Mouse (Mus musculus): ENCODE results near the gene Lrrk1. TPM values are rescaled to one million over a fixed set of nuclear protein-coding genes. Genes with fewer than 3 reads are reported as not detected.

Gene Lrrk1
- total RNA-seq, 2 experiments from 2014 or later, result 4.3 TPM

DNA sequence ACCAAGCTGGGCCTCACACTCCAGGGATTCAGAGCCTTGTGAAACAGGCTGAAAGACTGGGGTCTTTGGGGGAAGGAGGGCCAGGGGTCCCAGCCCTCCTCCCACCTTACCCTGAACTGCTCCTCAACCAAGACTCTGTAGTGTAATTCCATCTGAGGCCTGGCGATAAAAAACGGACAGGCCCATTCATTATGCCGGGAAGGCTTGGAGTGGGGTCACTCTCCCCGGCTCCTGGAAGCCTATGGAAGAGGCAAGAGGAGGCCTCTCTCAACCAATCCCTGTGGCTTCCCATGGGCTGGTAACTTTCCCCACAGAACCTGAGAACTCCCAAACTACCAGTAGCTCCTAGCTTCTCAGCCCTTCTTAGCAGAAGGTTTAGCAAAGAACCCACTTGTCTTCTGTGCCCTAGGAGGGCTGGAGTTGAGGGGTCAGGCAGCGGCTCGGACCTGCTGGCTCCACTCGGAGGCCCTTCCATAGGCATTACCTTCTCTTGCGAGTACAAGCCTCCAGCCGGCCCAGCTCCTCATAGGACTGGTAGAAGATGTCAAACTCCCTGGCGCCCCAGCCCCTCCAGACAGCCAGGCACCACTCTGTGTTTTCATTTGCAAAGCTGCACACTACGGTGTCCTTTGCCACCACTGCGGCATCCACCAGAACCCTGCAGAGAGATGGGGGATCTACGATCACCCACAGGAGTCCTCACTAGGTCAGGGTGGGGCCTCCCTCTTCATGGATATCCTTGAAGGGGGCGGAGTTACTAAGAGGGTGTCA lies 128.5 kb downstream of the Lrrk1 start:
- DNase-seq (ENCODE audit: low spot score in 2 of 2), result no peak

DNA sequence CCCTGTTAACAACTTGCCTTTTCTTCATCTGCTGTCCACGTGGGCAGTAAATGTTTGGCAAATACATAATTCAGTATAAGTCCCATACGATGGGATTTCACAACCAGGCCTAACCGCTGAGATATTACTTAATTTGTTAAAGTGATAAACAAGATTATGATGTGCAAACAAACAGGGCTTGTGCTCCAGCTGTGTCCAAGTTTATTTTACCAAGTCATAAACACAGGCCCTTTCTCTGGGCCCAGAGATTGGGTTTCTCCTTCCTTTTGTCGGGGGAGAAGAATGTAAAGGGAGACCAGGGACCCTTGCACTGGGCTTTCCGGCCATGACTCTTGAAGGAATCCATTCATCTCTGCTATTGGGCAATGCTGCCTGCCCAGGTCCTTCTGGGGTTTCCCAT lies 129.2 kb downstream of the Lrrk1 start:
- no peak for DNase-seq (ENCODE audit: low spot score in 2 of 2)

- DNase-seq (ENCODE audit: low spot score in 2 of 2), result no peak
Observed at GRCm38 (mm10) chr7:66257232-66257631, 130.9 kb downstream of the Lrrk1 start.

- no peak for DNase-seq (ENCODE audit: low spot score in 2 of 2)
Observed at GRCm38 (mm10) chr7:66256441-66256840, 131.7 kb downstream of the Lrrk1 start.

DNA sequence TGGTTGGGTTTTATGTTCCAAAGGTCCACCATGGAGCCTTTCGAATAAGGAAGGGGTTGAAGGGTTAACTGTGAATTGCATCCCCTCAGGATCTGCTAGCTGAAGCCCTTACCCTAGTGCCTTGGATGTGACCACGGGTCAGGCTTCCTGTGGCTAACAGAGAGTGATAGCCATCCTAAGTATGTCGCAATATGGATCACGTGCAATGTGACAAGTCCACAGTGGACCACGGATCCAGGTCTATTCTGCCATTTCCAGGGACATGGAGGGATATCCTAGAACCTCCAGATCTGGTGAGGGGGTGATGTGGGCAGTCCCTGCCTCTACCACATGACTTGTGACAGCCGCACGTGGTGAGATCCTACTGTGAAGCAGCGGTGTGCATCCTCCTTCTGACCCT lies 133.2 kb downstream of the Lrrk1 start:
- no peak for DNase-seq (ENCODE audit: low spot score in 2 of 2)

GRCm38 (mm10) chr7:66253975-66254651 lies 134.0 kb downstream of the Lrrk1 start:
- no peak for DNase-seq (ENCODE audit: low spot score in 2 of 2)

DNA sequence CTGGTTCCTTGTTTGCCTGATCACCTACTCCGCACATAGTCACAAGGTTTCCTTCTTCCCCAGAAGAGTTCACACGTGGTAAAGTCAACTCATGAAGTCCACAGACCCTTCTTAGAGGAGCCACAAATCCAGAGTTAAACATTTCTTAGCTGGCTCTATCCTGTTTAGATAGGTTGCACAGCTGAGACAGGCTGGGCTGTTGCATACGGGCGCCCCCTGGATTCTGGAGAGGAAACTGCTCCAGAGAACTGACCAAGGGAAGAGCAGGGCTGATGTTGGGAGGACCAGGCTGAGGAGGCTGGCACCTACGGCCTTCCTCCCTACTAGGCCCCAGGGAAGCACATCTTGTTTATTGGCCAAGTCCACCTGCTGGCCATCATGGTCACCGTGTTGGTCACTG lies 138.1 kb downstream of the Lrrk1 start:
- peak; percentile 76 to 81 for DNase-seq (ENCODE audit: low spot score in 2 of 2)

GRCm38 (mm10) chr7:66249426-66249825 lies 138.7 kb downstream of the Lrrk1 start:
- DNase-seq (ENCODE audit: low spot score in 2 of 2), result no peak

DNA sequence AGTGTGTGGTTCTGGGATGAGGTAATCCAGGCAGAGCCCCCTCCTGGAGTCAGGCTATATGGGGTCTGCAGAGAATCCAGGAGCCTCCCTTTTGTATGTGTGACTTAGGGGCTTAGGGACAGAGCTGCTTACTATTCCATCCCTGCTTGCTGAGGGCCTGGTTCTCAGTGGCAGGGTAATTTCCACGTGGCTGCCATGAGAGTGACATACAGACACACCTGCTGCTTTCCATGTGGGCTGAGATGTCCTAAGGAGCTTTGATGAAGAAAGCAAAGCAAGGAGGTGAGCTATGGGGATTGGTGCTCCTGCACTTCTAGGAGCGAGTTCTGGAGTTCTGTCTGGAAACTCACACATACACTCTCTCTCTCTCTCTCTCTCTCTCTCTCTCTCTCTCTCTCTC lies 139.1 kb downstream of the Lrrk1 start:
- no peak for DNase-seq (ENCODE audit: low spot score in 2 of 2)

DNA sequence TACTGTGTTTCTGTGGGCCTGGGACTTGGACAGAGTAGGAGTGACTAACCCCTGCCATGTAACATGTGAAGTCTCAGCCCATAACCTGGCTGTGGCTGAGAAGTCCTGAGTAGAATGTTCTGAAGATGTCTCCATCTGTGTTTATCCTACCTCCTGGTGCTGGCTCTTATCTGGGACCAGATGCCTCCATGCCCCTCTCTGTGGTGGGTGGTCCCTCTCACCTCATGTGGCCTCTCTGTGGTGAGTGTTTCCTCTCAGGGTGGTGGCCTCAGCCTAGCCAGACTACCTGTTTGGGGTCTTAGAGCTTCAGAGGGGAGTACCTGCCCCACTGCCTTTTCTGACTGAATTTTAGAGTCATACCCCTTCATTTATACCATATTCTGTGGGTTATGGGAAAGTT lies 139.9 kb downstream of the Lrrk1 start:
- DNase-seq (ENCODE audit: low spot score in 2 of 2), result no peak

DNA sequence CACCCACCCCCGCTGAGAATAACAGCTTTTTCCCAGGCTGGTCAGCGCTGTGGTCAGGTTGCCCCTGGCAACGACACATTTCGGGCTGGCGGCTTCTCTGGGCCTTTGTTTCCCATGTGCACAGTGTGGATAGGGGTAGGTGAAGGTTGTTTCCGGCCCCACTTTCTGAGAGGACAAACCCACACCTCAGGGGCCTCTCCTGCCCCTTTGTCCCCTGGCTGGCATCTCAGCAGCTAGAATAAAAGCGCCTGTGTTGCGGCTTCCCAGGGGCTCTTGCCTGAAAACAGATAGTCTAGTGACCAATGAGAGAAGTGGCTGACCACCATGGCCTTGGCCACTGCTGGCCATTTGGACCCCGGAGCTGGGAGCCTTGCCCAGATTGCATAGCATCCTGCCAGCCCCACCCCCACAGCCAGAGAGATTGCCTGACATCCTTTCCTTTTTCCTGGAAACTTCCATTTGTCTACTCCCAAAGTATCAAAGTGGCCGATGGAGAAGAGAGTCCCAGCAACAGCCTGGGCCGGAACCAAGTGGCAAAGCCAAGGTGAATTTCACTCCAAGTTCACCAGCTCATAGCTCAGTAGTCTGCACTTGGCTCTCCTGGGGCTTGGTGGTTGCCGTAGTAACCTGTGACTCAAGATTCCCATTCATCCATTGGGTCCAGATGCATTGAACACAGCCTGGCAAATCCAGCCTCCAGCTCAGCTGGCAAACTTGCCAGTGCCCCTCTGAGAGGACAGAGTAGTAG lies 140.7 kb downstream of the Lrrk1 start:
- peak; percentile 25 to 39 for DNase-seq (ENCODE audit: low spot score in 2 of 2)

- no peak for DNase-seq (ENCODE audit: low spot score in 2 of 2)
Observed at GRCm38 (mm10) chr7:66246716-66247235, 141.4 kb downstream of the Lrrk1 start.

GRCm38 (mm10) chr7:66245646-66246045 lies 142.5 kb downstream of the Lrrk1 start:
- no peak for DNase-seq (ENCODE audit: low spot score in 2 of 2)

DNA sequence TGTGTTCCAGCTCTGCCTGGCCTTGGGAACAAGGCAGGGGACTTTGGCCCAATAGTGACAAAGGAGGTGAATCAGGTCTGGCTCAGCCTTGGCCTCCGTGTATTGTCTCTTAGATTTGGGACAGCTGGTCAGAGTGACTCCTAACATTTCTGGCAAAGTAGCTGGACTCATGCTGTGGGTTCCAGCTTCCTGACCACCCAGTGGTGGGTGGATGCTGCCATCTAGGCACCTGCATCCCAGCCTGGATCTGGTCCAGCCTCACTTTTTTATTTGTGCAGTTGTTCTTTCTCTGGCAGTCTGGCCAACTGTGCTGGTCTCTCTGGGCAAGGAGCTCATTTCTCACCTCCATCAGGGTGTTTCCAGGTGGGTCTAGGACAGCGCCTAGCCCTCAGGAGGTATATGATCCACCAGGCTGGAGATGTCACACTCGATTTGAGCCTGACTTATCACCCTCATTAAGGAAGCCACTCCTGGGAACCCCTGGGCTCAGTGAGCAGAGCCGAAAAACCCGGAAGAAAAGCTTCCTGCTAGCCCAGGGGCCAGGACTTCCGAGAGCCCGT lies 144.3 kb downstream of the Lrrk1 start:
- DNase-seq (ENCODE audit: low spot score in 2 of 2), result no peak

DNA sequence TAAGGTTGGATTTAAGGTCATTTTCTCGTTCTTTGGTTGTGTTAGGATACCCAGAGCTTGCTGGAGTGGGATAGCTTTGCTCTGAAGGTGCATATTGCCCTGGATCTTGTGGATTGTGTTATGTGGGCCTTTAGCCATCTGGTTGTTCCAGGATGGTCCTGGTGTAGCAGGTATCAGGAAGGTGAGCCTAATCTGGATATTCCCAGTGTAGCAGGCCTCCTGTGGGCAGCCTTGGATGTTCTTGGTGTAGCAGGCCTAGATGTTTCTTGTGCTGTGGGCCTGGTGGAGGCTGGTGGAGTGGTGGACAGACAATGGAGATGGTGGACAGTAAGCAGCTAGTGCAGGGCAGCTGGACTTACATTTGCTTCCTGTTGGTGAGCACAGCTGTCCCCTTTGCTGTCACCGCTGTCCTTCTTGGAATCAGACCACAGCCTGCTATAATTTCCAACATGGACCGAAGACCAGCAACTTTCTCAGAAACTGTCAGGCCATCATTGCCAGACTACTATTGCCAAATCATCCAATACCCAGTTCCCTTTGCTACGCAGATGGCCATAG lies 146.2 kb downstream of the Lrrk1 start:
- no peak for DNase-seq (ENCODE audit: low spot score in 2 of 2)

DNA sequence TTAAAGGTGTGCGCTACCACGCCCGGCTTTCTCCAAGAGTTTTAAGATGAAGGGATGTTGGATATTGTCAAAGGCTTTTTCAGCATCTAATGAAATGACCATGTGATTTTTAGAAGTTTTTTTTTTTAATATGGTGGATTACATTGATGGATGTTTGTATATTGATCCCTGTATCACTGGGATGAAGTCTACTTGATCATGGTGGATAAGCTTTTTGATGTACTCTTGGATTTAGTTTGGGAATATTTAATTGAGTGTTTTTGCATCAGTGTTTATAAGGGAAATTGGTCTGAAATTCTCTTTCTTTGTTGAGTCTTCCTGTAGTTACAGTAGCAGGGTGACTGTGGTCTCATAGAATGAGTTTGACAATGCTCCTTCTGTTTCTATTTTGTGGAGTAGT lies 150.0 kb downstream of the Lrrk1 start:
- no peak for DNase-seq (ENCODE audit: low spot score in 2 of 2)

DNA sequence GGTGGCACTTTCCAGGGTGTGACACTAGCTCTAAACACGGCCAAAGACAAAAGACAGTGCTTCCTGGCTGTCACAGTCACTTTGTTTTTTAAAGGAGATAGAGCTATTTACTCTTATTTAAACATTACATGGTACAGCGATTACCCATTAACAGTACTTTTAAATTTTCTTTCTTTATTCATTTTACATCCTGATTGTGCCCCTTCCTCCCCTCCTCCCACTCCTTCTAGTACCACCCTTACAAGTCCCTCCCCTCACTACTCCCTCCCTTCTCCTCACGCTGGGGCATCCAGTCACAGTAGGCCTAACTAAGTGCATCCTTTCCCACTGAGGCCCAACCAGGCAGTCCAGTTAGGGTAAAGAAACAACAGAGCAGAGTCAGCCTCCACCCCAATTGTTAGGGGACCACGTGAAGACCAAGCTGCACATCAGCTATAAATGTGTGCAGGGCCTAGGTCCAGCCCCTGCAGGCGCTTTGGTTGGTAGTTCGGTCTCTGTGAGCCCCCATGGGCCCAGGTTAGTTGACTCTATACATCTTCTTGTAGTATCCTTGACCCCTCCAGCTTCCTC lies 154.1 kb downstream of the Lrrk1 start:
- no peak for DNase-seq (ENCODE audit: low spot score in 2 of 2)

DNA sequence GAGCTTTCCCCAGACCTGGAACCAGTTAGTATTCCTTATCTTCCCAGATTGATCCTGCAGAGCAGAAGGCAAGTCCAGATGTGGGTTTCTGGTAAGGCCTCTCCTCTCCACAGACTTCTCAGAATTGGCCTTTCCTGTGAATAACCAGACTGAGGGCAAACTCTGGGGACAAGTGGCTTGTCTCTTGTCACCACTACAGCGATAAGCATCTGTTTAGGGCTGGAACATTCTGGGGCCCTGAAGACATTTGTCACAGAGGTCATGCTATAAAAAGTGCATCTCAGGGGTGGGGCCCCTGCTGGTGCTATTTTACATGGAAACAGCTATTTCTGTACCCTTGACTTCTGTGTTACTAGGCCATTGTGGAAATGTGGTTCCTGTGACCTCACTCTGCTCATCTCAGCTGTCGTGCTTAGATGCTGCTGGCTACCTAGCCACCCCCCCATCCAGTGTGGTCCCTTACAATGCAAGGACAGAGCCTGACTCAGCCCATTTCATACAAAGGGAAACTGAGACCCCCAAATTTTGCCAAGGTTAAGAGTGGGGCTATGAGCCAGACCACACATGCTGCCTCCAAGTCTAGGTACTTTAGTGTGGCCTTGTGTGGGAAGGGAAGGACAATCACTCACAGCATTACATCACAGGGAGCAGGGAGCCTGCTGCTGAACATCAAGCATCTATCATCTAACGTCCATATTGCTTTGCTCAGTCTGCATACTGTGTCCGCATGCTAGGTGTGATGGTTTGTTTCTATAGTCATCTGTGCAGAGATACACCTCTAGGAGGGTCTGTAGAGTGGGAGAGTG lies 154.8 kb downstream of the Lrrk1 start:
- DNase-seq (ENCODE audit: low spot score in 2 of 2), result no peak

DNA sequence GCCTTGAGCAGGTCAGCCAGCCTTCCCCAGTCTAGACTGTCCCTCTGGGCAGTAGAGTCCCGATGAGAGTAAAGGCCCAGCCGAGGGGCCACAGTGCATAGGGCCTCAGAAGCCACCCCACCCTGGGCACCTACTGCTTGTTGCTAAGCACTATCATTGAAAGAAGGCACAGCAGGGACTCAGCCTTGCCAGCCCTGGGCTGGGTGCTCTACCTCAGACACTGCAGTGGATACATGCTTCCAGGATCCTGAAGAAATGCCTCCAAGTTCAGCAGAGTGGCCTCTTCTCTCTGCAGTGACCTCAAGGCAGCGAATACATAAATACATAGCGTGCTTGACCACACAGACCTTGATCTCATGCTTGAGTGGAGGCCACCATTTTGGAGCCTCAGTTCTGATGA lies 156.3 kb downstream of the Lrrk1 start:
- DNase-seq (ENCODE audit: low spot score in 2 of 2), result no peak

Measured in left cerebral cortex, adult 18-20 months (tissue).